Mouse (Mus musculus): Measurements from ENCODE around the gene Slirp.
A peak's percentile ranks its signal among the peaks of the same experiment; 100 is the strongest.

Gene Slirp

GRCm38 (mm10) chr12:87443700-87444122 lies at the start of gene Slirp, which contains the start of gene Alkbh1:
TSS of gene Slirp (plus strand) at chr12:87443896.
TSS of gene Alkbh1 (minus strand) at chr12:87444017.
- peak; percentile 91 for DNase-seq (ENCODE audit: low read depth)

GRCm38 (mm10) chr12:87394316-87394715 lies 49.4 kb upstream of the Slirp start:
- DNase-seq (ENCODE audit: low read depth), result no peak

GRCm38 (mm10) chr12:87397126-87397525 lies 46.6 kb upstream of the Slirp start:
- no peak for DNase-seq (ENCODE audit: low read depth)

- DNase-seq (ENCODE audit: low read depth), result no peak
Measured at GRCm38 (mm10) chr12:87397811-87398417, 45.8 kb upstream of the Slirp start.

GRCm38 (mm10) chr12:87399119-87399819 lies 44.4 kb upstream of the Slirp start:
- no peak for DNase-seq (ENCODE audit: low read depth)

- DNase-seq (ENCODE audit: low read depth), result no peak
Measured at GRCm38 (mm10) chr12:87401883-87402282, 41.8 kb upstream of the Slirp start.

- DNase-seq (ENCODE audit: low read depth), result no peak
Measured at GRCm38 (mm10) chr12:87405165-87405564, 38.5 kb upstream of the Slirp start.

- no peak for DNase-seq (ENCODE audit: low read depth)
Measured at GRCm38 (mm10) chr12:87405721-87406120, 38.0 kb upstream of the Slirp start.

- peak; percentile 34 for DNase-seq (ENCODE audit: low read depth)
Measured at GRCm38 (mm10) chr12:87407869-87408605, 35.7 kb upstream of the Slirp start.

- DNase-seq (ENCODE audit: low read depth), result no peak
Measured at GRCm38 (mm10) chr12:87409123-87409522, 34.6 kb upstream of the Slirp start.

GRCm38 (mm10) chr12:87410999-87411398 lies 32.7 kb upstream of the Slirp start:
- DNase-seq (ENCODE audit: low read depth), result no peak

- DNase-seq (ENCODE audit: low read depth), result peak; percentile 45
Measured at GRCm38 (mm10) chr12:87413179-87413790, 30.4 kb upstream of the Slirp start.

GRCm38 (mm10) chr12:87415358-87415757 lies 28.3 kb upstream of the Slirp start:
- no peak for DNase-seq (ENCODE audit: low read depth)

- peak; percentile 60 for DNase-seq (ENCODE audit: low read depth)
Measured at GRCm38 (mm10) chr12:87416690-87417089, 27.0 kb upstream of the Slirp start.

- no peak for DNase-seq (ENCODE audit: low read depth)
Measured at GRCm38 (mm10) chr12:87418921-87419320, 24.8 kb upstream of the Slirp start.

- no peak for DNase-seq (ENCODE audit: low read depth)
Measured at GRCm38 (mm10) chr12:87419974-87420485, 23.7 kb upstream of the Slirp start.

- DNase-seq (ENCODE audit: low read depth), result no peak
Measured at GRCm38 (mm10) chr12:87421708-87422507, 21.8 kb upstream of the Slirp start.

- DNase-seq (ENCODE audit: low read depth), result no peak
Measured at GRCm38 (mm10) chr12:87423700-87424099, 20.0 kb upstream of the Slirp start.

- no peak for DNase-seq (ENCODE audit: low read depth)
Measured at GRCm38 (mm10) chr12:87424516-87424915, 19.2 kb upstream of the Slirp start.

- no peak for DNase-seq (ENCODE audit: low read depth)
Measured at GRCm38 (mm10) chr12:87426354-87427031, 17.2 kb upstream of the Slirp start.

GRCm38 (mm10) chr12:87428295-87428694 lies 15.4 kb upstream of the Slirp start:
- no peak for DNase-seq (ENCODE audit: low read depth)
